Mouse (Mus musculus): ENCODE data around the gene Pnma1. TPM values are rescaled to one million over a fixed set of nuclear protein-coding genes. Genes with fewer than 3 reads are reported as not detected.
A peak's percentile ranks its signal among the peaks of the same experiment; 100 is the strongest.

Gene Pnma1
- polyA plus RNA-seq, 1 experiment from 2014 or later: 0.84 TPM

- no peak for DNase-seq (ENCODE audit: low spot score)
- H3K27me3 ChIP-seq (replicated peaks; ENCODE audit: control insufficient read depth, insufficient read depth, low read length): no peaks in the 10 kb centered on the region
- H3K9me3 ChIP-seq (ENCODE audit: control insufficient read depth, low read length): 0 out of 2 replicates have a peak, but pooled peaks cover 3% of the 10 kb centered on the region
- ATAC-seq (replicated peaks; ENCODE audit: low FRiP score, low TSS enrichment, low read depth): no peak
- 65% methylated on average over 7 of the region's 7 CpGs for WGBS
- H3K4me2 ChIP-seq (ENCODE audit: low read length): peak overlapping the region; percentile 85
- no peak overlapping the region for H3K27ac ChIP-seq (ENCODE audit: low read depth)
- no peaks in the 10 kb centered on the region for H3K36me3 ChIP-seq (ENCODE audit: control insufficient read depth, insufficient read depth, low read length)
- no peak overlapping the region for H3K9ac ChIP-seq (ENCODE audit: low read length)
- peaks cover 76% of the 10 kb centered on the region for H3K4me1 ChIP-seq (replicated peaks; ENCODE audit: control insufficient read depth, insufficient read depth, low read length)
- H3K4me3 ChIP-seq (ENCODE audit: low read depth, low read length): 0 out of 2 replicates have a peak overlapping the region, but pooled peaks have one; percentile 72
Measured at GRCm38 (mm10) chr12:84191190-84191589, 42.9 kb upstream of the Pnma1 start.

- no peaks in the 10 kb centered on the region for H3K27me3 ChIP-seq (replicated peaks; ENCODE audit: control insufficient read depth, insufficient read depth, low read length)
- no peak overlapping the region for H3K4me3 ChIP-seq (ENCODE audit: low read depth, low read length)
- H3K36me3 ChIP-seq (ENCODE audit: control insufficient read depth, insufficient read depth, low read length): no peaks in the 10 kb centered on the region
- peaks cover 70% of the 10 kb centered on the region for H3K4me1 ChIP-seq (replicated peaks; ENCODE audit: control insufficient read depth, insufficient read depth, low read length)
- 34% methylated on average over 14 of the region's 15 CpGs for WGBS
- H3K4me2 ChIP-seq (ENCODE audit: low read length): no peak overlapping the region
- DNase-seq (ENCODE audit: low spot score): no peak
- H3K27ac ChIP-seq (ENCODE audit: low read depth): no peak overlapping the region
- ATAC-seq (replicated peaks; ENCODE audit: low FRiP score, low TSS enrichment, low read depth): no peak
- H3K9me3 ChIP-seq (ENCODE audit: control insufficient read depth, low read length): 0 out of 2 replicates have a peak, but pooled peaks cover 3% of the 10 kb centered on the region
- no peak overlapping the region for H3K9ac ChIP-seq (ENCODE audit: low read length)
Measured at GRCm38 (mm10) chr12:84190151-84190820, 42.0 kb upstream of the Pnma1 start.

- Histone ChIP-seq H3K27ac (ENCODE audit: low read depth) (no peak overlapping the region), H3K4me3 (ENCODE audit: low read depth, low read length) (no peak overlapping the region), H3K27me3 (replicated peaks; ENCODE audit: control insufficient read depth, insufficient read depth, low read length) (no peaks in the 10 kb centered on the region), H3K4me2 (ENCODE audit: low read length) (no peak overlapping the region), H3K9me3 (ENCODE audit: control insufficient read depth, low read length) (0 out of 2 replicates have a peak, but pooled peaks cover 3% of the 10 kb centered on the region), H3K9ac (ENCODE audit: low read length) (no peak overlapping the region), H3K4me1 (replicated peaks; ENCODE audit: control insufficient read depth, insufficient read depth, low read length) (peaks cover 62% of the 10 kb centered on the region), H3K36me3 (ENCODE audit: control insufficient read depth, insufficient read depth, low read length) (no peaks in the 10 kb centered on the region)
- ATAC-seq (replicated peaks; ENCODE audit: low FRiP score, low TSS enrichment, low read depth) (no peak), DNase-seq (ENCODE audit: low spot score) (no peak)
- WGBS: 67% methylated on average over 14 of the region's 14 CpGs
Measured at GRCm38 (mm10) chr12:84188881-84189444, 40.7 kb upstream of the Pnma1 start.

GRCm38 (mm10) chr12:84187752-84188601, 39.7 kb upstream of the Pnma1 start:
- DNase-seq (ENCODE audit: low spot score) (no peak), ATAC-seq (replicated peaks; ENCODE audit: low FRiP score, low TSS enrichment, low read depth) (no peak)
- Histone ChIP-seq H3K9ac (ENCODE audit: low read length) (no peak overlapping the region), H3K4me3 (ENCODE audit: low read depth, low read length) (no peak overlapping the region), H3K36me3 (ENCODE audit: control insufficient read depth, insufficient read depth, low read length) (no peaks in the 10 kb centered on the region), H3K9me3 (ENCODE audit: control insufficient read depth, low read length) (0 out of 2 replicates have a peak, but pooled peaks cover 3% of the 10 kb centered on the region), H3K27me3 (replicated peaks; ENCODE audit: control insufficient read depth, insufficient read depth, low read length) (no peaks in the 10 kb centered on the region), H3K27ac (ENCODE audit: low read depth) (peak overlapping the region; percentile 73), H3K4me1 (replicated peaks; ENCODE audit: control insufficient read depth, insufficient read depth, low read length) (peaks cover 62% of the 10 kb centered on the region), H3K4me2 (ENCODE audit: low read length) (no peak overlapping the region)
- 64% methylated on average over 15 of the region's 15 CpGs for WGBS

- Histone ChIP-seq H3K4me3 (ENCODE audit: low read depth, low read length) (no peak overlapping the region), H3K9ac (ENCODE audit: low read length) (no peak overlapping the region), H3K9me3 (ENCODE audit: control insufficient read depth, low read length) (0 out of 2 replicates have a peak, but pooled peaks cover 3% of the 10 kb centered on the region), H3K27ac (ENCODE audit: low read depth) (0 out of 2 replicates have a peak overlapping the region, but pooled peaks have one; percentile 73), H3K4me1 (replicated peaks; ENCODE audit: control insufficient read depth, insufficient read depth, low read length) (peaks cover 60% of the 10 kb centered on the region), H3K36me3 (ENCODE audit: control insufficient read depth, insufficient read depth, low read length) (no peaks in the 10 kb centered on the region), H3K27me3 (replicated peaks; ENCODE audit: control insufficient read depth, insufficient read depth, low read length) (no peaks in the 10 kb centered on the region), H3K4me2 (ENCODE audit: low read length) (no peak overlapping the region)
- DNase-seq (ENCODE audit: low spot score) (no peak), ATAC-seq (replicated peaks; ENCODE audit: low FRiP score, low TSS enrichment, low read depth) (no peak)
- WGBS: 47% methylated on average over 5 of the region's 5 CpGs
Measured at GRCm38 (mm10) chr12:84186950-84187349, 38.7 kb upstream of the Pnma1 start.

- Histone ChIP-seq H3K9ac (ENCODE audit: low read length) (no peak overlapping the region), H3K27me3 (replicated peaks; ENCODE audit: control insufficient read depth, insufficient read depth, low read length) (no peaks in the 10 kb centered on the region), H3K9me3 (ENCODE audit: control insufficient read depth, low read length) (0 out of 2 replicates have a peak, but pooled peaks cover 3% of the 10 kb centered on the region), H3K36me3 (ENCODE audit: control insufficient read depth, insufficient read depth, low read length) (no peaks in the 10 kb centered on the region), H3K4me1 (replicated peaks; ENCODE audit: control insufficient read depth, insufficient read depth, low read length) (peaks cover 60% of the 10 kb centered on the region), H3K27ac (ENCODE audit: low read depth) (no peak overlapping the region), H3K4me3 (ENCODE audit: low read depth, low read length) (no peak overlapping the region), H3K4me2 (ENCODE audit: low read length) (no peak overlapping the region)
- DNase-seq (ENCODE audit: low spot score) (no peak), ATAC-seq (replicated peaks; ENCODE audit: low FRiP score, low TSS enrichment, low read depth) (no peak)
- 86% methylated on average over 3 of the region's 3 CpGs for WGBS
Measured at GRCm38 (mm10) chr12:84186536-84186935, 38.2 kb upstream of the Pnma1 start.

GRCm38 (mm10) chr12:84185547-84185946, 37.3 kb upstream of the Pnma1 start:
- Histone ChIP-seq H3K27me3 (replicated peaks; ENCODE audit: control insufficient read depth, insufficient read depth, low read length) (no peaks in the 10 kb centered on the region), H3K4me3 (ENCODE audit: low read depth, low read length) (no peak overlapping the region), H3K9ac (ENCODE audit: low read length) (no peak overlapping the region), H3K9me3 (ENCODE audit: control insufficient read depth, low read length) (0 out of 2 replicates have a peak, but pooled peaks cover 3% of the 10 kb centered on the region), H3K36me3 (ENCODE audit: control insufficient read depth, insufficient read depth, low read length) (no peaks in the 10 kb centered on the region), H3K27ac (ENCODE audit: low read depth) (no peak overlapping the region), H3K4me2 (ENCODE audit: low read length) (no peak overlapping the region), H3K4me1 (replicated peaks; ENCODE audit: control insufficient read depth, insufficient read depth, low read length) (peaks cover 60% of the 10 kb centered on the region)
- 65% methylated on average over 6 of the region's 6 CpGs for WGBS
- no peak for DNase-seq (ENCODE audit: low spot score)
- no peak for ATAC-seq (replicated peaks; ENCODE audit: low FRiP score, low TSS enrichment, low read depth)

GRCm38 (mm10) chr12:84184979-84185378, 36.7 kb upstream of the Pnma1 start:
- Histone ChIP-seq H3K27me3 (replicated peaks; ENCODE audit: control insufficient read depth, insufficient read depth, low read length) (no peaks in the 10 kb centered on the region), H3K4me3 (ENCODE audit: low read depth, low read length) (no peak overlapping the region), H3K36me3 (ENCODE audit: control insufficient read depth, insufficient read depth, low read length) (no peaks in the 10 kb centered on the region), H3K9ac (ENCODE audit: low read length) (no peak overlapping the region), H3K4me1 (replicated peaks; ENCODE audit: control insufficient read depth, insufficient read depth, low read length) (peaks cover 60% of the 10 kb centered on the region), H3K27ac (ENCODE audit: low read depth) (no peak overlapping the region), H3K9me3 (ENCODE audit: control insufficient read depth, low read length) (0 out of 2 replicates have a peak, but pooled peaks cover 3% of the 10 kb centered on the region), H3K4me2 (ENCODE audit: low read length) (no peak overlapping the region)
- no peak for ATAC-seq (replicated peaks; ENCODE audit: low FRiP score, low TSS enrichment, low read depth)
- no peak for DNase-seq (ENCODE audit: low spot score)
- 92% methylated on average over 5 of the region's 5 CpGs for WGBS

All from intestine, embryonic 14.5 days (tissue).